Mouse (Mus musculus) liver, postnatal 0 days (tissue): ENCODE results near the gene Pttg1.

Experiments used
- CTCF ChIP-seq: sonication (generic); IDR thresholded peaks from 2 replicates; pipeline ENCODE4 v1.5.1; 2016; ENCODE audit warnings: antibody characterized with exemption, low read depth
- EP300 ChIP-seq: IDR thresholded peaks from 2 replicates; pipeline ENCODE4 v1.6.1; 2016; ENCODE audit warnings: antibody characterized with exemption, low read depth, mild to moderate bottlenecking

DNA sequence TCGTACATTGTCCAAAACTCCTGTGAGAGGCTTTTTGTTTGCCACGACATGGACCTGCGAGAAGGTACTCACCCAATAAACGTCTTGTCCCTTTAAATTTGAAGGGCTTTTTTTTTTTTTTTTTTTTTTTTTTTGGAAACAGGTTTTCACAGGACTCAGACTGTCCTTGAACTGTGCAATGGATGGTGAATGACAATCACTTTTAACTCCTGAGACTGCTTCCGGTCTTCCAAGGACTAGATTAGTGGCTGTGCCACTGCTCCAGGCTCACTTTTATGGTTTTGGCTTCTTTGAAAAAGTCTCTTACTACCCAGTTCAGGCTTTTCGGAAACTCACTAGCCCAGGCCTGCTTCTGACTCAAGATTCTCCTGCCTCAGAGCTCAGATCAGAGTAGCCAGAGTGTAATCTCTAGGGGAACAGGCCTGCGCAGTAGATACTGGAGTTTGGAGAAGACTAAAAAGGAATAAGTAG, 398 bp upstream of the Pttg1 start:
- TF ChIP-seq CTCF (no peak), EP300 (no peak; the same call in 1 of the 2 replicates)
